Mouse (Mus musculus) kidney, adult 2 months (tissue): Measurements from ENCODE around the gene Abcg8.

Experiments
- CTCF ChIP-seq: fragments of 200-500 bp; conservative IDR thresholded peaks from 2 replicates; pipeline ENCODE4 v1.5.1; 2011; ENCODE audit warnings: low read depth, mild to moderate bottlenecking, control low read depth, low read length, moderate library complexity, mixed read lengths; ENCODE audit not compliant: insufficient read depth, insufficient read length
- POLR2A ChIP-seq: fragments of 200-500 bp; IDR thresholded peaks from one replicate; pipeline ENCODE4 v1.6.1; 2011; ENCODE audit warnings: low read depth, low read length, control low read depth

DNA sequence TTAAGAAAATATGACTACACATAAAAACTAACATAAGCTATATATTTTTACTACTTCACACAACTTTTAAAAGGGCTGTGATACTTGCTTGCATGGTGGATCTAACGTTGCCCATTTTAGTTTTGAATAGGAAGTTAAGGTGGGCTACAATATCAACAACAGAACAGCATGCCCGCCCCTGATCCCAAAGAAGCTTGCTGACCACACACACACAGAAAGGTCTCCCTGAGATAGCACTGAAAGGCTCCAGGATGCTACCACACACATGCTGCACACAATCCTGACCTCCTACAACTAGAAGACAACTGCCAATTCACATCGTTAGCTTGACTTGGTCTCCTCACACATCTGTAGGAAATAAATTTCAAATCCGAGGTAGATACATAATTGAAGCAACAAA lies 68.2 kb downstream of the Abcg8 start:
- TF ChIP-seq CTCF (no peak), POLR2A (no peak)
